Mouse (Mus musculus) lung, embryonic 15.5 days (tissue): ENCODE results near the gene Map3k15. TPM values are rescaled to one million over a fixed set of nuclear protein-coding genes. Genes with fewer than 3 reads are reported as not detected.

Source experiments
- polyA plus RNA-seq: library from polyadenylated mRNA; unstranded; fragments of >200 nt; fragmentation: Nextera tagmentation; extraction: Ambion mirVana; gene quantifications from 2 replicates; pipeline ENCODE4 v1.2.1, GENCODE M21; 2015

Map3k15 gene
- polyA plus RNA-seq, 1 experiment from 2014 or later, result 0.55 TPM

Other genes starting within 250 kb of the Map3k15 start
- 124 and 130 TPM in 2 replicates for gene Pdha1, start 150.0 kb downstream of the Map3k15 start, polyA plus RNA-seq